Mouse (Mus musculus) midbrain, embryonic 11.5 days (tissue): ENCODE measurements around the gene Tmprss6. TPM values are rescaled to one million over a fixed set of nuclear protein-coding genes. Genes with fewer than 3 reads are reported as not detected.
A peak's percentile ranks its signal among the peaks of the same experiment; 100 is the strongest.

Experiments
- ATAC-seq: fragments of 200-750 bp; cut with Nextera tagmentation; 2 replicates; pipeline ENCODE4 v1.8.0; 2017; ENCODE audit warnings: moderate TSS enrichment, moderate library complexity; ENCODE audit not compliant: low FRiP score
- DNase-seq: peaks from one replicate; pipeline ENCODE4 v3.0.0; 2015; ENCODE audit warnings: low spot score; ENCODE audit errors: missing footprints
- H3K27ac ChIP-seq: fragments of 300-500 bp; sonication (generic); 2 replicates; pipeline ENCODE4 v1.5.1; 2014; ENCODE audit warnings: low read depth, low read length
- H3K27me3 ChIP-seq: fragments of 300-500 bp; sonication (generic); 2 replicates; pipeline ENCODE4 v1.6.1; 2014; ENCODE audit warnings: mild to moderate bottlenecking, low read length, moderate library complexity, mixed read lengths; ENCODE audit not compliant: control insufficient read depth, insufficient read depth
- H3K36me3 ChIP-seq: fragments of 300-500 bp; sonication (generic); 2 replicates; pipeline ENCODE4 v1.6.1; 2014; ENCODE audit warnings: mild to moderate bottlenecking, low read length, moderate library complexity, mixed read lengths; ENCODE audit not compliant: control insufficient read depth, insufficient read depth
- H3K4me1 ChIP-seq: fragments of 300-500 bp; sonication (generic); 2 replicates; pipeline ENCODE4 v1.6.1; 2014; ENCODE audit warnings: low read length; ENCODE audit not compliant: control insufficient read depth, insufficient read depth
- H3K4me2 ChIP-seq: fragments of 300-500 bp; sonication (generic); 2 replicates; pipeline ENCODE4 v1.6.1; 2014; ENCODE audit warnings: mild to moderate bottlenecking, moderate library complexity
- H3K4me3 ChIP-seq: fragments of 300-500 bp; sonication (generic); 2 replicates; pipeline ENCODE4 v1.5.1; 2014; ENCODE audit warnings: low read depth, low read length
- H3K9ac ChIP-seq: fragments of 300-500 bp; sonication (generic); 2 replicates; pipeline ENCODE4 v1.6.1; 2014; ENCODE audit warnings: low read length
- H3K9me3 ChIP-seq: fragments of 300-500 bp; sonication (generic); 2 replicates; pipeline ENCODE4 v1.6.1; 2016; ENCODE audit warnings: low read length; ENCODE audit not compliant: control insufficient read depth
- WGBS: fragments of 180-500 bp; shearing (Covaris S2); extraction: QIAGEN DNeasy Blood & Tissue Kit; methylation state at CpG from one replicate; pipeline ENCODE4 v1.1.7; 2014; 5-methylcytosine and 5-hydroxymethylcytosine counted together
- polyA plus RNA-seq: library from polyadenylated mRNA; unstranded; fragments of >200 nt; fragmentation: Nextera tagmentation; extraction: Ambion mirVana; gene quantifications from 2 replicates; pipeline ENCODE4 v1.2.1, GENCODE M21; 2014

Gene Tmprss6
- polyA plus RNA-seq, result 0.07 and 0.34 TPM in 2 replicates

DNA sequence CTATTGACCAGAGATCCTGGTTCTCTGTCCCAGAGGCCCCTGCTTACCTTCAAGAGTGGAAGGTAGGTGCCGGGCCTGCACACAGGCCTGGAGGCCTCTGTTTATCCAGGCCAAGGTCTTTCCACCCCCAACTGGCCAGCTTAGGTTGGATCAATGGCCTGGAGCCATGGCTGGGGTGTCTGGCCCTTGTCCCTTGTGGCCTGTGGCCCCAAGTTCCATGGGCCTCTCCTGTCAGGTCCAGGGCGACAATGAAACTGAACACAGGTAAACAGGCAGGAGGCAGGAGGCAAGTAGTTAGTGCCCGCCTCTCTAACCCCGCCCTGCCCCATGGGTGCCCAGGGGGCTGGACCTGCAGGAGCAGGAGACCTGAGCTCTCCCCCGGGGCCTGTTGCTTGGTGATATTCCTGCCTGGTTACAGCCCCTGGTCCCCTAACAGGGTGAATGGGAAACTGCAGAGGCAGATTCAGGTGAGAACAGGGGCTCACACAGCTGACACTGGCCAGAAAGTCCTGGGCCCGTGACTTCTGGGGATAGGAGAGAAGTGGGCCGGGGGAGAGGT is at the start of gene Tmprss6:
Tmprss6 (minus strand) TSS at position 256 of the 559 bp plus-strand sequence.
- H3K4me1 ChIP-seq, result no peaks in the 10 kb centered on the region
- H3K9me3 ChIP-seq, result no peaks in the 10 kb centered on the region
- no peaks in the 10 kb centered on the region for H3K36me3 ChIP-seq
- no peak within 1 kb of the TSS for H3K9ac ChIP-seq
- 81% methylated on average over 7 of the region's 7 CpGs for WGBS
- H3K27ac ChIP-seq, result no peak within 1 kb of the TSS
- DNase-seq (no peak), ATAC-seq (no peak)
- H3K4me3 ChIP-seq, result no peak within 1 kb of the TSS
- H3K4me2 ChIP-seq, result no peak within 1 kb of the TSS
- no peaks in the 10 kb centered on the region for H3K27me3 ChIP-seq

DNA sequence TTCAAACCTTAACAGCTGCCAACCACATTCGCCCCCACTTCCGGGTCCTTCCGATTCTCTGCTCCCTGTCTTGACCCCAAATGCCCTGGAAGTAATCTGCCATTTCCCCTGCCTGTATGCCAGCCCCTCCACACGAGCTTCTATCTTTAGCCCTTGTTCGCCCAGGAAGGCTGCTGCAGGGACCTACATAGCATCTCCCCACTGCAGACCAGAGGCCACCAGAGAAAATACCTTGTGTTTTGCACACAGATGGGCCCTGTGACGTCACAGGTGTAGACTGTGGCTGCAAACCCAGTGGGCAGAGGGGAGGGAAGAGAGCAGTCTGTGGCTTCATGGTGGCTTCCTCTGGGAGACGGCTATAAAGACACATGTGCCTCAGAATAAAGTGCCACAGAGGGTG is 49.8 kb upstream of the Tmprss6 start:
- no peaks in the 10 kb centered on the region for H3K9me3 ChIP-seq
- no peak overlapping the region for H3K27ac ChIP-seq
- 69% methylated on average over 7 of the region's 7 CpGs for WGBS
- no peak overlapping the region for H3K4me2 ChIP-seq
- no peaks in the 10 kb centered on the region for H3K36me3 ChIP-seq
- H3K27me3 ChIP-seq, result no peaks in the 10 kb centered on the region
- no peak overlapping the region for H3K9ac ChIP-seq
- H3K4me3 ChIP-seq, result no peak overlapping the region
- DNase-seq, result no peak
- H3K4me1 ChIP-seq, result no peaks in the 10 kb centered on the region
- ATAC-seq, result no peak

DNA sequence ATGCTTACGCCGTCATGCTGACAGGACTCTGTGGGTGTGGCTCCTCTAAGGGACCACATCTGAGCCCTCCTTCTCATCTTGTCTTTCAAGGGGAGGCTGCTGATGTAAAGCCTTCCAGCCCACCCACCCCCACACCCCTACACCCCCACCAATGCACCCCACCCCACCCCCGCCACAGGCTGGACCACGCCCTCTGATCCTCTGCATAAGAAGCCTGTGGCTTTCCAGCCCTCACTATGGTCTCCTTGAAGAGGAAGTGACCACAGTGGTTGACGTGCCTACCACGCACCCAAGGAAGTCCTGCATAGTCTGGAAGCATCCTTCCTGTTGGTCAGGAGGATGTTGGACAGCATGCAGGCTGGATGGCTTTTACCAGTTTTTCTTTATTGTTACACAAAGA is 47.3 kb upstream of the Tmprss6 start:
- H3K9ac ChIP-seq, result no peak overlapping the region
- no peaks in the 10 kb centered on the region for H3K27me3 ChIP-seq
- H3K4me2 ChIP-seq, result no peak overlapping the region
- no peaks in the 10 kb centered on the region for H3K9me3 ChIP-seq
- no peak overlapping the region for H3K4me3 ChIP-seq
- no peaks in the 10 kb centered on the region for H3K36me3 ChIP-seq
- no peaks in the 10 kb centered on the region for H3K4me1 ChIP-seq
- ATAC-seq (no peak), DNase-seq (no peak)
- H3K27ac ChIP-seq, result no peak overlapping the region
- 91% methylated on average over 6 of the region's 6 CpGs for WGBS

DNA sequence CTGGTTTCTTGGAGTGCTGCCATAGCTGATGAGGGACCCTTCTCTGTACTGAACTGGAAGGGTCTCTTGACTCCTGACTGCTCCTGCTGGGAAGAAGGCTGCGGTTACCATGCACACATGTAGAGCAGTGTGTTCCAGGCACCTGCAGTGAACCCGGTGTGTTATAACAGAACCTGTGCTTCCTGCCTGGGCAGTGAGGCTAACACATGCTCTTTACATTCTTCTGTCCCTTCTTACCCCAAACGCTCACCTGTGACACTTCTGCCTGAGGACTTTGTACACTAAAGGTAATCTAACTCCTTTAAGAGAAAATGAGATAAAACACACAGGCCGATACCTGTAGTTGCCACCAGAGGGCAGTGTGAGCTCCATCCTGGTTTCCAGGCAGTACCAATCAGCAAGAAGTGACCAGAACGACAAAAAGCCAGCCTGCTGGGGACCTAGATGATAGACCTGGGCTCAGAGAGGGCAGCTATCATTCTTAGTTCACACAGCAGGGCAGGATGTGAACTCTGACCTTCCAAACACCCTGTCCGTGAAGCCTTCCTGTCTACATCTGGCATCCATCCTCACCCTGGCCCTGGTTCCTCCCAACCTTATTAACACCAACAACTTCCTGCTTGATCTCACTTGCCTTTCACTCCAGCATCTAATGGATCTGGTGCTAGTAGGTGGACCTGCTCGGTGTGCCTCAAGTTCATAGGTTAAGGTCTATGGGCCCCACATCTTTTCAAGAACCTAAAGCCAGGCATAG is 46.1 kb upstream of the Tmprss6 start:
- Histone ChIP-seq H3K4me2 (no peak overlapping the region), H3K9ac (no peak overlapping the region), H3K4me3 (no peak overlapping the region), H3K36me3 (no peaks in the 10 kb centered on the region), H3K4me1 (no peaks in the 10 kb centered on the region; the same call in 1 of the 2 replicates), H3K9me3 (no peaks in the 10 kb centered on the region), H3K27ac (no peak overlapping the region), H3K27me3 (no peaks in the 10 kb centered on the region)
- DNase-seq (peak; percentile 97), ATAC-seq (no peak)
- 33% methylated on average over 7 of the region's 7 CpGs for WGBS

DNA sequence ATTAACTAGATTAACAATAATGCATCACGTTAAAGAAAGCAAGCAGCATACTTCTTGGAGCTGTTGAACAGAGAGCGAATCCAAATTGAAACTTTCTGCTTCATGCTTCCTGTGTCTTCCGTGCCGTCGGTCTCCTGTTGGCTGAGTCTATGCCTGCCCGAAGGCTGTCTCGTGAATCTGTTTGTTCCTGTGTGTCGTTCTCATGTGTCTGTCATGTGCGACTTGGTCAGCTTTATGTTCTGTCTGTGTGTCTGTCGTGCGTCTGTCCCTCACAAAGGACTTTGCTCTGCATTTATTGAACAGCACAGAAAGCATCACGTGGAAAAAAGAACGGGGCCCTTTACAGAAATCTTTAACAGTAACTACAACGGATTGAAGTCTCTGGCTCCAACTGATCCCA is 44.6 kb upstream of the Tmprss6 start:
- Histone ChIP-seq H3K27me3 (no peaks in the 10 kb centered on the region), H3K9me3 (no peaks in the 10 kb centered on the region), H3K9ac (no peak overlapping the region), H3K4me3 (no peak overlapping the region), H3K36me3 (no peaks in the 10 kb centered on the region), H3K27ac (no peak overlapping the region), H3K4me1 (no peaks in the 10 kb centered on the region; the same call in 1 of the 2 replicates), H3K4me2 (no peak overlapping the region)
- no peak for DNase-seq
- 88% methylated on average over 14 of the region's 14 CpGs for WGBS
- no peak for ATAC-seq

DNA sequence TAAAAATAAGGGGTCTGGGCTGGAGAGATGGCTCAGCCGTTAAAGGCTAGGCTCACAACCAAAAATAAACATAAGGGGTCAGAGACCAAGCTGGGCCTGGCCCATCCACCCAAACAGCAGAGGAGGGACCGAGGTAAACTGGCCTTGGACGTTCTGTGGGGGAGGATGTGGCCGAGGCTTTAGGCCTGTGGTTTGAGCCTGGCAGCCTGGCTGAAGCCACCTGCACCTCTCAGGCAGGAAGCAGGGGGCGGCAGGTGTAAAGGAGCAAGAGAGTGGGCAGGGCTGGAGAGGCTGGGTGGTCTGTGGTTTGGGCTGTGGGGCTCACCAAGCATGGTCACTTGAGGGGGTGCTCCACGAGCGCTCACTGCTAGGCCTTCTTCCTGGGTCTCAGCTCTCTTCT is 43.5 kb upstream of the Tmprss6 start:
- H3K4me1 ChIP-seq, result no peaks in the 10 kb centered on the region; the same call in 1 of the 2 replicates
- no peak overlapping the region for H3K4me3 ChIP-seq
- H3K27ac ChIP-seq, result no peak overlapping the region
- no peaks in the 10 kb centered on the region for H3K9me3 ChIP-seq
- WGBS, result 65% methylated on average over 7 of the region's 7 CpGs
- ATAC-seq, result no peak
- H3K27me3 ChIP-seq, result no peaks in the 10 kb centered on the region
- DNase-seq, result peak; percentile 41
- H3K9ac ChIP-seq, result no peak overlapping the region
- no peak overlapping the region for H3K4me2 ChIP-seq
- H3K36me3 ChIP-seq, result no peaks in the 10 kb centered on the region

DNA sequence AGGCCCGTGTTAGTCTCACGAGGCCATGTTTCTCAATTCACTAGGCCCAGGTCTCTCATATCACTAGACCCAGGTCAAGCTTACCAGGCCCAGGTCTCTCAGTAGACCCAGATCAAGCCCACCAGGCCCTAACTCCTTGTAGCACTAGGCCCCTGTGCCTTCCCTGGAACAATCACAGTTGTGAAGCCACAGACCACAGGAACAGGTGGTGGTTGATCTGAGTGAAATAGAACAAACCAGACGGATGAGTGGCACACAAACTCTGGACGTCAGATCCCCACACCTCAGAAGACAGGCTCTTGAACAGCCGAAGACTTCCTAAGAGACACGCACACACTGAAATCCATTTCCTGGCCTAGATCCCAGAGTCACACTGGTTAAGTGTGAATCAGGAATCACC is 42.3 kb upstream of the Tmprss6 start:
- Histone ChIP-seq H3K27me3 (no peaks in the 10 kb centered on the region), H3K4me2 (no peak overlapping the region), H3K27ac (no peak overlapping the region), H3K36me3 (no peaks in the 10 kb centered on the region), H3K4me1 (no peaks in the 10 kb centered on the region; the same call in 1 of the 2 replicates), H3K4me3 (no peak overlapping the region), H3K9ac (no peak overlapping the region), H3K9me3 (no peaks in the 10 kb centered on the region)
- DNase-seq (peak; percentile 69), ATAC-seq (no peak)
- 90% methylated on average over 6 of the region's 6 CpGs for WGBS

DNA sequence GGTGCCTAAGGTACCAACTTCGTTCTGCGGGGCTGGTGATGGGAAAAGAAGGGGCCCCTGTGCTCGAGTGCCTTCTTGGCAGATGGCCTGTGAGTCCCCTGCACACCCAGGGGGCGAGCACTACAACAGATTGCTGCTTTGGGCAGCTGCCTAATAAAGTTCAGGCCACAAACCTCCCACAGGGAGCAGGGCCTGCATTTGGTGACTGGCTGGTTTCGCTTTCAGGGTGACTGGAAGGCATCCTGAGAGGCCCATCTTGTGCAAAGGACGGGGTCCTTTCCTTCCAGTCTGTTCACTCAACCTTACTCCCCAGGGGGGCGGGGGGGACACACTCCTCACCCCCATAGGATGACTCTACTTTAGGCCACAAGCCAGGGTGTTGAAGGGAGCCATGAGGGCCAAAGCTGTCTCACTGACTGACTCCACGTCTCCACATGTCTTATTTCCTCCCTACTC is 41.7 kb upstream of the Tmprss6 start:
- Histone ChIP-seq H3K4me1 (no peaks in the 10 kb centered on the region; the same call in 1 of the 2 replicates), H3K4me2 (no peak overlapping the region), H3K27me3 (no peaks in the 10 kb centered on the region), H3K36me3 (no peaks in the 10 kb centered on the region), H3K27ac (no peak overlapping the region), H3K4me3 (no peak overlapping the region), H3K9me3 (no peaks in the 10 kb centered on the region), H3K9ac (peak overlapping the region; percentile 3; the same call in 1 of the 2 replicates)
- ATAC-seq (no peak), DNase-seq (no peak)
- WGBS, result 73% methylated on average over 8 of the region's 8 CpGs

DNA sequence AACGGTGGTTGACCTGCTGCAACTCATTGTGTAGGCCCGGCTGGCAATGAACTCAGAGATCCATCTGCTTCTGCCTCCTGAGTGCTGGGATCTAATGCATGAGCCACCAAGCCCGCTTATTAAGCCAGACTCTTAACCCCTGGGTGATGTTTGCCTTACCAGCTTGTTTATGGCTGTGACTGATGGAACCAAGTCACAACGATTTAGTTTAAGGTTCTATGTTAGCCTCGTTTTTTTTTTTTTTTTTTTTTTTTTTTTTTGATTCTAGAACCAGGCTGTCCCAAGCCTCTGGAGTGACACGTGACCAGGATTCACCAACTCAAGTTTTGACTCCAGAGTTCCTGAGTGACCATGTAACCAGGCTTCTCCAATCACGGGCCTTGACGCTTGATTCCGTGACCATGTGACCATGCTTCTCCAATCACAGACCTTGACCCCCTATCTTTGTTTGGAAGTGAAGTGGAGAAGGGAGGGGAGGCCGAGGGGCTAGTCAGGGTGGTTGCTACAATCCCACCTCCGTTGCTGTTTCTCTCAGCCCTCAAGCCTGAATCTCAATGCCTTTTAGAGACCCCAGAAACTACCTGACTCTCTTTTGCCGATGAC is 41.0 kb upstream of the Tmprss6 start:
- Histone ChIP-seq H3K4me2 (no peak overlapping the region; the same call in 1 of the 2 replicates), H3K36me3 (no peaks in the 10 kb centered on the region), H3K9ac (peak overlapping the region; percentile 3; the same call in 1 of the 2 replicates), H3K27me3 (no peaks in the 10 kb centered on the region), H3K9me3 (no peaks in the 10 kb centered on the region), H3K4me1 (no peaks in the 10 kb centered on the region; the same call in 1 of the 2 replicates), H3K27ac (no peak overlapping the region), H3K4me3 (no peak overlapping the region)
- WGBS, result 44% methylated on average over 12 of the region's 12 CpGs
- DNase-seq (peak; percentile 51), ATAC-seq (peak; percentile 70)
